Mouse (Mus musculus): ENCODE results near the gene Nek6. TPM values are rescaled to one million over a fixed set of nuclear protein-coding genes. Genes with fewer than 3 reads are reported as not detected.
A peak's percentile ranks its signal among the peaks of the same experiment; 100 is the strongest.

The Nek6 gene
- polyA plus RNA-seq, 1 experiment from 2014 or later = 85.8 TPM

GRCm38 (mm10) chr2:38544982-38545381 lies 33.5 kb downstream of the Nek6 start:
- H3K36me3 ChIP-seq (replicated peaks) = no peaks in the 10 kb centered on the region
- no peak overlapping the region for H3K27ac ChIP-seq (replicated peaks)
- 78% methylated on average over 6 of the region's 6 CpGs for WGBS
- H3K4me3 ChIP-seq = no peak overlapping the region
- no peak for DNase-seq (ENCODE audit: low spot score)
- H3K9me3 ChIP-seq = no peaks in the 10 kb centered on the region
- H3K27me3 ChIP-seq (replicated peaks; ENCODE audit: low read depth, poor library complexity, severe bottlenecking) = no peaks in the 10 kb centered on the region
- H3K4me1 ChIP-seq = peaks cover 69% of the 10 kb centered on the region

DNA sequence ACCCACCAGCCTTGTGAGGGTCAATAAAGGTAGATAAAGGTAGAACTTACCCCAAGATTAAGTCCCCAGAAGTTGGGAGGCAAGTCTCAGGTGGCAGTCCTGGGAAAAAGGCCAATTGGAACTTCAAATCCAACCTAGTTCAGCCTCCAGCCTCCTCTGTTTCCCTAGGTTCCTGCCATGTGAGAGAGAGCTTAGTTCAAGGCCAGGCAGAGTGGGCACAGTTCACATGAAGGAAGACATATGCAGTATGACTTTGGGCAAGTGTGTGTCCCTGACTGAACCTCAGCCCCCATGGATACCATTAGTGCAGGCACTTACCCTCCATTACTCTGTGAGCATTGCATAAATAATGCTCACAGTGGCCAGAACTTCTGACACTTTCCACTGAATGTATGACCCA lies 34.3 kb downstream of the Nek6 start:
- peaks cover 62% of the 10 kb centered on the region for H3K4me1 ChIP-seq

DNA sequence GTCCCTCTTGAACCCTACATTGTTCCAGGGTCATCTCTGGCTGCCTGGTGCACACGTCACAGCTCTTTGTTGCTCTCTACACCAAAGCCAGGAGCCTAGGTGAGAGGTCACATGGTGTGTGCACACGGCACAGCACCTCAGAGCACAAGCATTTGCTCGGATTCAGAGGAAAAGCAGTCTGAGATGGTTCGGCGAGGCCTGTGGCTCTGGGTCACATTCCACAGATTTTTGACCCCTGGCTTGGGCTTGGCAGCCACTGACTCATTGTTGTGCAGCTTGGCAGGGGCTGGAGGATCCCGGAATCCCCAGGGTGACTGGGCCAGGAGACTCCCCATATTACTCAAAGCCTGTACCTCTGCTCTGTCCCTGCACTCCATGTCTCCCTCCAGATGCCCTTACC lies 34.8 kb downstream of the Nek6 start:
- no peaks in the 10 kb centered on the region for H3K9me3 ChIP-seq
- no peak overlapping the region for H3K4me3 ChIP-seq
- peak; percentile 69 for DNase-seq (ENCODE audit: low spot score)
- peak overlapping the region; percentile 66 for H3K27ac ChIP-seq (replicated peaks)
- H3K36me3 ChIP-seq (replicated peaks) = peaks cover 11% of the 10 kb centered on the region; the same call in 1 of the 2 replicates
- H3K27me3 ChIP-seq (replicated peaks; ENCODE audit: low read depth, poor library complexity, severe bottlenecking) = no peaks in the 10 kb centered on the region
- H3K4me1 ChIP-seq = peaks cover 57% of the 10 kb centered on the region
- 4% methylated on average over 6 of the region's 6 CpGs for WGBS

More for the DNA sequence above, 34.3 kb downstream of the Nek6 start:
- Histone ChIP-seq H3K27ac (replicated peaks) (peak overlapping the region; percentile 66), H3K27me3 (replicated peaks; ENCODE audit: low read depth, poor library complexity, severe bottlenecking) (no peaks in the 10 kb centered on the region), H3K9me3 (no peaks in the 10 kb centered on the region), H3K4me3 (no peak overlapping the region), H3K36me3 (replicated peaks) (peaks cover 6% of the 10 kb centered on the region; the same call in 1 of the 2 replicates)
- no peak for DNase-seq (ENCODE audit: low spot score)

GRCm38 (mm10) chr2:38546748-38547147 lies 35.3 kb downstream of the Nek6 start:
- Histone ChIP-seq H3K36me3 (replicated peaks) (peaks cover 16% of the 10 kb centered on the region; the same call in 1 of the 2 replicates), H3K9me3 (no peaks in the 10 kb centered on the region), H3K4me3 (no peak overlapping the region), H3K27ac (replicated peaks) (peak overlapping the region; percentile 66), H3K27me3 (replicated peaks; ENCODE audit: low read depth, poor library complexity, severe bottlenecking) (no peaks in the 10 kb centered on the region), H3K4me1 (peaks cover 51% of the 10 kb centered on the region)
- no peak for DNase-seq (ENCODE audit: low spot score)
- WGBS = 76% methylated on average over 5 of the region's 5 CpGs

GRCm38 (mm10) chr2:38547793-38548517 lies 36.5 kb downstream of the Nek6 start:
- Histone ChIP-seq H3K4me1 (peaks cover 48% of the 10 kb centered on the region), H3K9me3 (no peaks in the 10 kb centered on the region), H3K36me3 (replicated peaks) (peaks cover 26% of the 10 kb centered on the region), H3K27me3 (replicated peaks; ENCODE audit: low read depth, poor library complexity, severe bottlenecking) (no peaks in the 10 kb centered on the region), H3K4me3 (no peak overlapping the region), H3K27ac (replicated peaks) (peak overlapping the region; percentile 66; the same call in 1 of the 2 replicates)
- DNase-seq (ENCODE audit: low spot score) = no peak
- 59% methylated on average over 11 of the region's 11 CpGs for WGBS

- Histone ChIP-seq H3K4me3 (no peak overlapping the region), H3K4me1 (peaks cover 39% of the 10 kb centered on the region), H3K27me3 (replicated peaks; ENCODE audit: low read depth, poor library complexity, severe bottlenecking) (no peaks in the 10 kb centered on the region), H3K9me3 (no peaks in the 10 kb centered on the region), H3K36me3 (replicated peaks) (peaks cover 30% of the 10 kb centered on the region), H3K27ac (replicated peaks) (no peak overlapping the region)
- DNase-seq (ENCODE audit: low spot score) = no peak
- 68% methylated on average over 15 of the region's 15 CpGs for WGBS
Measured at GRCm38 (mm10) chr2:38552004-38552443, 40.6 kb downstream of the Nek6 start.

GRCm38 (mm10) chr2:38554226-38554995 lies 43.0 kb downstream of the Nek6 start:
- no peaks in the 10 kb centered on the region for H3K27me3 ChIP-seq (replicated peaks; ENCODE audit: low read depth, poor library complexity, severe bottlenecking)
- no peak overlapping the region for H3K4me3 ChIP-seq
- H3K27ac ChIP-seq (replicated peaks) = no peak overlapping the region
- peaks cover 23% of the 10 kb centered on the region for H3K4me1 ChIP-seq
- 79% methylated on average over 19 of the region's 19 CpGs for WGBS
- no peaks in the 10 kb centered on the region for H3K9me3 ChIP-seq
- DNase-seq (ENCODE audit: low spot score) = no peak
- peaks cover 48% of the 10 kb centered on the region for H3K36me3 ChIP-seq (replicated peaks)

- H3K4me1 ChIP-seq = peaks cover 30% of the 10 kb centered on the region
- H3K9me3 ChIP-seq = no peaks in the 10 kb centered on the region
- no peak for DNase-seq (ENCODE audit: low spot score)
- peaks cover 55% of the 10 kb centered on the region for H3K36me3 ChIP-seq (replicated peaks)
- no peak overlapping the region for H3K4me3 ChIP-seq
- 89% methylated on average over 4 of the region's 4 CpGs for WGBS
- no peak overlapping the region for H3K27ac ChIP-seq (replicated peaks)
- no peaks in the 10 kb centered on the region for H3K27me3 ChIP-seq (replicated peaks; ENCODE audit: low read depth, poor library complexity, severe bottlenecking)
Measured at GRCm38 (mm10) chr2:38555659-38556058, 44.2 kb downstream of the Nek6 start.

- H3K36me3 ChIP-seq (replicated peaks) = peaks cover 55% of the 10 kb centered on the region
- 85% methylated on average over 3 of the region's 3 CpGs for WGBS
- no peak overlapping the region for H3K4me3 ChIP-seq
- H3K27ac ChIP-seq (replicated peaks) = no peak overlapping the region
- H3K27me3 ChIP-seq (replicated peaks; ENCODE audit: low read depth, poor library complexity, severe bottlenecking) = no peaks in the 10 kb centered on the region
- H3K9me3 ChIP-seq = no peaks in the 10 kb centered on the region
- peaks cover 35% of the 10 kb centered on the region for H3K4me1 ChIP-seq
- DNase-seq (ENCODE audit: low spot score) = no peak
Measured at GRCm38 (mm10) chr2:38556721-38557120, 45.3 kb downstream of the Nek6 start.

DNA sequence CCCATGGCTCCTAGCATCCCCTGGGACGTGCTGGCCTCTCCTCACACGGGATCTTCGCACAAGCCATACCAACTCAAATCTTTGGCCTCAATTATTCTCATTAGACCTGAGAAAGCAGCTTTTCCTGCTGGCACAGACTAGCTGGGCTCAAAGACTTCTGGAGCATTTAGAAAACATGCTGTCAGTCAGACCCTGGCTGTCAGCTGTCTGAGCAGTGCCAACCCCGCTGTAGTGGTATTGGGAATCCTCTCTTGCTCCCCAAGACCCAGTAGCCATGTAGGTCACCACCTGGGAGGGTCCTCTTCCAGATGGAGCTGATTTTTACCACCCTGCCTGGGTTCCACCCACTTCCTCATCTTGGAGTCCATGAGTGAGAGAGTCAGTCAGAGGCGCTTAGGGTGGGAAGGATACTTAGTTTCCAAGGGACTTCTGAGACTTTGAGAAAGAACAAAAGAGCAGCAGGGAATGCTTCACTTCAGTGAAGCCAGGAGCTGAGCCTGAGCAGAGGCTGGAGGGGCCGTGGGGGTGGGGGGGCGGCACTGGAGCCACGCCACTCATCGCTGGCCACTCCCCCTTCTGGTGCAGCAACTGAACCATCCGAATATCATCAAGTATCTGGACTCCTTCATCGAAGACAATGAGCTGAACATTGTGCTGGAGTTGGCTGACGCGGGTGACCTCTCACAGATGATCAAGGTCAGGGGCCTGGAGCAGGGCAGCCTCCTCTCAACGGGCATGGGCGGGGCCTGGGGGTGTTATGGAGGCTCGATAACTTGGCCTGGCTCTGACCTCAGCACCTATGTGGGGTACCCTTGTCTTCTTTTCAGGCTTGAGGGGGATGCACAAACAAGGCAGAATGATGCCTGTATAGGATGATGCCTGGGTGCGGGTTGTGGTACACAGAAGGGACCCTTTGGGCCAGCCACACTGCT lies 49.1 kb downstream of the Nek6 start:
- Histone ChIP-seq H3K27ac (replicated peaks) (no peak overlapping the region; the same call in 1 of the 2 replicates), H3K27me3 (replicated peaks; ENCODE audit: low read depth, poor library complexity, severe bottlenecking) (no peaks in the 10 kb centered on the region), H3K4me3 (no peak overlapping the region), H3K36me3 (replicated peaks) (peaks cover 67% of the 10 kb centered on the region), H3K4me1 (peaks cover 14% of the 10 kb centered on the region), H3K9me3 (no peaks in the 10 kb centered on the region)
- peak; percentile 22 for DNase-seq (ENCODE audit: low spot score)
- WGBS = 62% methylated on average over 17 of the region's 17 CpGs

DNA sequence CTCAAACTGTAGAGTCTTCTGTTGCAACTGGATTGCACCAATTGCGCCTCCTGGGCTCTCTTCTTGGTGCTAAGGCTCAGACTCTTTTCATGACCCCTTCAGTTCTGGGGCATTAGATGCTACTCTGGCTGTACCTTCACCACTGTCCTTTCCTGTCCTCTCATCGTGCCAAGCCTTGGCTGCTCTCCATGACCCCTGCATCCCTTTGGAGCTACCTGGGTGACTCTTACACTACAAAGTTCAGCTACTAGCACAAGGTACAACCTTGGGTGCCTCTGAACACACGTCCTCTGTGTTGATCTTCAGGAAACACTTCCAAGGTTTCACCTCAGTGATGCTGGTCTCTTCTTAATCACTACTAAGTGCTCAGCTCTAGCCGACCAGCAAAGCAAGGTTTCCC lies 51.2 kb downstream of the Nek6 start:
- H3K27me3 ChIP-seq (replicated peaks; ENCODE audit: low read depth, poor library complexity, severe bottlenecking) = no peaks in the 10 kb centered on the region
- peaks cover 24% of the 10 kb centered on the region for H3K4me1 ChIP-seq
- H3K27ac ChIP-seq (replicated peaks) = no peak overlapping the region
- DNase-seq (ENCODE audit: low spot score) = no peak
- H3K9me3 ChIP-seq = no peaks in the 10 kb centered on the region
- 90% methylated on average over 4 of the region's 4 CpGs for WGBS
- H3K36me3 ChIP-seq (replicated peaks) = peaks cover 78% of the 10 kb centered on the region
- no peak overlapping the region for H3K4me3 ChIP-seq

- H3K27ac ChIP-seq (replicated peaks) = no peak overlapping the region
- H3K4me1 ChIP-seq = peaks cover 10% of the 10 kb centered on the region; the same call in 1 of the 2 replicates
- peaks cover 82% of the 10 kb centered on the region for H3K36me3 ChIP-seq (replicated peaks)
- WGBS = 93% methylated on average over 23 of the region's 23 CpGs
- H3K27me3 ChIP-seq (replicated peaks; ENCODE audit: low read depth, poor library complexity, severe bottlenecking) = no peaks in the 10 kb centered on the region
- DNase-seq (ENCODE audit: low spot score) = no peak
- H3K4me3 ChIP-seq = no peak overlapping the region
- H3K9me3 ChIP-seq = no peaks in the 10 kb centered on the region
Measured at GRCm38 (mm10) chr2:38571971-38572601, 60.6 kb downstream of the Nek6 start.
